Mouse (Mus musculus) right cerebral cortex, postnatal 10 days (tissue): Measurements from ENCODE around the gene Plk1.
A peak's percentile ranks its signal among the peaks of the same experiment; 100 is the strongest.

ENCODE experiments used
- DNase-seq, 2 experiments: peaks; one replicate each; pipeline ENCODE4 v3.0.0; 2021; ENCODE audit warnings: low spot score in 2 of 2

The Plk1 gene

DNA sequence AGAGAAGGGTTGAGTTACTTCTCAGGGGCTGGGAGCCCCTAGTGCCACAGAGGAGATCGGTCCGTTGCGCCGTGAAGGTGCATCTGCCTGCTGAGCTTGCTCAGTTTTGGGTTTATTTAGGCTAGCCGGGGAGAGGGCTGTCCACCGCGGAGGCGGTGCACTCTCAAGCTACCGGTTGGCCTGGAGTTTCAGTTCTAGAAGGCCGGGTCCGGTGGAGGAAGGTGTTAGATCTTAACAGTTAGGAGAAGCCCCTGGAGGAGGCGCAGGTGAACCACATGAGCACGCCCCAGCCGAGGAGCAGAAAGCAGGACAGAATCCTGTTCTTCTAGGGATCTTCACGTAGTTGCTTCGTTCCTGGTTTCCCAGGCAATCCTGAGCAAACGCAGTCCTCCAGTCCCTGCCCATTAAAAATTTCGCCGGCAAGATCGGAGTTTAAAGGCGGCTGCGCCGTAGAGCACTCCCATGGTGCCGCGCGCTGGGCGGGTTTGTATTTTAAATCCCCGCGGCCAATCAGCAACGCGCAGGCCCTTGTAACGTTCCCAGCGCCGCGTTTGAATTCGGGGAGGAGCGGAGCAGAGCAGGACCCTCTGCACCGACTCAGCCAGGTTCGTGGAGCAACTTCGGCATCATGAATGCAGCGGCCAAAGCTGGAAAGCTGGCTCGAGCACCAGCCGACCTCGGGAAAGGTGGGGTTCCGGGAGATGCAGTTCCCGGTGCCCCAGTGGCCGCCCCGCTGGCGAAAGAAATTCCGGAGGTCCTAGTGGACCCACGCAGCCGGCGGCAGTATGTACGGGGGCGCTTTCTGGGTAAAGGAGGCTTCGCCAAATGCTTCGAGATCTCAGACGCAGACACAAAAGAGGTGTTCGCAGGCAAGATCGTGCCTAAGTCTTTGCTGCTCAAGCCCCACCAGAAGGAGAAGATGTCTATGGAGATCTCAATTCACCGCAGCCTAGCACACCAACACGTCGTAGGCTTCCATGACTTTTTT is at the start of gene Plk1:
Plk1 (plus strand) TSS at position 525 of the 988 bp plus-strand sequence.
- peak; percentile 92 to 93 for DNase-seq

DNA sequence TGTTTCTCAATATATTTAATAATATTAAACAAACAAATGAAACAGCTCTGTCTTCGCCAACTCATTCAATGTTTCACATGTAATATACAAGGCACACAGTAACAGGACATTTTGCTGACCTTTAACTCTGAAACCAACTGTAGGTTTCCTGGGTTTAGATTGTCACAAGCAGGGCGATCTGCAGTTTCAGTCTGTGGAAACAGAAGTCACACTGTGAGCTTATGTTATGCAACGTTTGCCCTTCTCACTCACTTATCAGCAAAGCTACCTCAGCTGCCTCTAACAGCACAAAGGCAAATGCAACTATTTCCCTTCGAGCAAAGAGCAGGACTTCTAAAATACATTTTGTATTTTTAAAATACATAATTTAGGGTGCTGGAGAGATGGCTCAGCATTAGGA is 35.7 kb upstream of the Plk1 start:
- no peak for DNase-seq

DNA sequence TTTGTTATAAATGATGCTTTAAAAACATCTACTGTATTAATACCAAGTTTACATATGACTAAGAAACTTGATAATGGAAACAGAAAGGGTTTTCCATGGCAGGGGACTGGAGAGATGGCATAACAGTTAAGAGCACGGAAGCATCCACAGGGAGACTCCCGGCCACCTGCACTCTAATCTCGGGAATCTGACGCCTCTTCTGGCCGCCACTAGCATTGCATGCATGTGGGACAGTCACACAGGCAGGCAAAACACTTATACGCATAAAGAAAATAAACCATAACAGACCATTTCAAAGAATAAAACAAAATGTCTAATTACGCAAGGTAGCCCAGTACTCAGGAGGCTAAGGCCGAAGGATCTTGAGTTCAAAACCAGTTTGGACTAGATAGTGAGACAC is 33.6 kb upstream of the Plk1 start:
- no peak for DNase-seq

GRCm38 (mm10) chr7:122126946-122127345 is 32.3 kb upstream of the Plk1 start:
- DNase-seq, result no peak

- no peak for DNase-seq
Measured at GRCm38 (mm10) chr7:122131834-122132233, 27.4 kb upstream of the Plk1 start.

GRCm38 (mm10) chr7:122132497-122133337 is 26.5 kb upstream of the Plk1 start, which contains the start of the genes Palb2 and Dctn5:
Gene Palb2 (minus strand): TSS chr7:122132985.
Gene Dctn5 (plus strand): TSS chr7:122133041.
- DNase-seq, result peak; percentile 99

DNA sequence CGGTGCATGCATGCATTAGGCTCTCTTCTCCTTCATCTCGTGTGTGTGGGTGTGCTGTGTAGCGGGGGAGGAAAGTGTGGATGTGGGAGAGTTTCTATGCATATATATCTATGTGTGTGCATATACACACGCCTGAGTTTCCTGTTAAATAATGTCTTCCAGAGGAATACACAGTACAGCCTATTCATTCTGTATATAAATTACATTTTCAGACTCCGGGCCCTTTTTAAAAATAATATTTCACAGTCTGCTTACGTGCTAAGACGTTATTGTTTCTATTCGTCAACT is 26.0 kb upstream of the Plk1 start:
- DNase-seq, result no peak

- no peak for DNase-seq
Measured at GRCm38 (mm10) chr7:122135070-122135469, 24.2 kb upstream of the Plk1 start.

DNA sequence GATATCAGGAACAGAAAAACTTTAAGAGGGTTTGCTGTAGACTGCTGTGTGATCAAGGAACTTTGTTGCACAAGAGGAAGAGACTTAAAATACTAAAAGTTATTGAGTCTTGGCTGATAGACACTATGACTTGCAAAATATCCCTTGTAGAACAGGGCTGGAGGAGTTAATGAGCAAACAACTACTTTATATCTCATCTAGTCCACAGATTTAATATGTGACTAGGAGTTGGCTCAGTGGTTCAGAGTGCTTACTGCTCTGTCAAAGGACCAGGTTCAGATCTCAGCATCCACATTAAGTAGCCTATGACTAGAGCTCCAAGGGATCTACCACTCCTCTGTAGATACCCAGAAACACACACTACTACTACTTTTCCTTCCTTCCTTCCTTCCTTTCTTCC is 22.2 kb upstream of the Plk1 start:
- no peak for DNase-seq

DNA sequence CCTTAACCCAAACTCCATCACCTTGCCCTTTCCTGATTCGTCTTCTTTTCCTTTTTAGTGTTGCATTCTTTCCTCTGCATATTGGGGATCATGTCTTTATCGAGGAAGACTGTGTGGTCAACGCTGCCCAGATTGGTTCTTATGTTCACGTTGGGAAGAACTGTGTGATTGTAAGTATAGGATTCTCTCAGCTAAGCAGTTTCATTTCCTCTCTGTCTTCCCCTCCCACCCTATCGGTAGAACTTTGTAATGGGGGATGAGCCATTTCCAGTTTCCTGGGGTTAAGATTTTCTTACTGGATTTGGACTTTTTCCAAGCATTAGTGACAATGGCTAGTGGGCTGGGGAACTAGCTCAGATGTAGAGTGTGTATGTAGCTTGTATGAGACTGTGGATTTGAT is 21.0 kb upstream of the Plk1 start:
- no peak for DNase-seq

- no peak for DNase-seq
Measured at GRCm38 (mm10) chr7:122140991-122141390, 18.2 kb upstream of the Plk1 start.

GRCm38 (mm10) chr7:122152473-122152872 is 6.8 kb upstream of the Plk1 start:
- DNase-seq, result no peak

DNA sequence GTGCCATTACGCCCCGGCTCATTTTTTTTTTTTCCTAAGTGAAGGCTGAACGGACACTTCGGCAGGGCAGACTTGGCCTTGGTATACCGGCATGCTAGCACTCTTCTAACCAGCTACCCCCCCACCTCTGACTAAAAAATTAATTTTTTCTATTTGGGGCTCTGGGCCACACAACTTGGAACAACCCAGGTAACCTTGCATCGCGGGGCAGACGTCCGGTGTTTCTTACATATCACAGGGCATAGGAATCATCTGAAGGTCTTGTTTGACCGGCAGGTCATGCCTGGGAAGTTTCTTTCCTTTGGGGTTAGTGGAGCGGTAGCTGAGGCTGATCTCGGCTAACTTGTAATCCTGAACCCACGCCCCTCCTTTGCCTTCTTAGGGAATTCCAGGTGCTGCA is 751 bp upstream of the Plk1 start:
- DNase-seq, result no peak

- no peak for DNase-seq
Measured at GRCm38 (mm10) chr7:122160037-122160436, 798 bp downstream of the Plk1 start.

DNA sequence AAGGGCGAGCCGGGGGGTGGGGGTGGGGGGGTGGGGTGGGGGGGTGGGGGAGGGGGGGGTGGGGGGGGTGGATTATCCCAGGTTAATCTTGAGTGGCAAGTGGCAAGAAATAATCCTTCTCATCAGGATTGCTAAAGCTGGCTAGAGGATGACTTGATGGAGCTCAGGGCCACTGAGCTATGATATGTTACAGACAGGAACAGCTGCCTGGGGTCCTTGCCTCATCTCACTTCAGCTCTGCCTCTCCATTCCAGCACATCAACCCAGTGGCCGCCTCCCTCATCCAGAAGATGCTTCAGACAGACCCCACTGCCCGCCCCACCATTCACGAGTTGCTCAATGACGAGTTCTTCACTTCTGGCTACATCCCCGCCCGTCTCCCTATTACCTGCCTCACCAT is 4.5 kb downstream of the Plk1 start:
- DNase-seq, result no peak

DNA sequence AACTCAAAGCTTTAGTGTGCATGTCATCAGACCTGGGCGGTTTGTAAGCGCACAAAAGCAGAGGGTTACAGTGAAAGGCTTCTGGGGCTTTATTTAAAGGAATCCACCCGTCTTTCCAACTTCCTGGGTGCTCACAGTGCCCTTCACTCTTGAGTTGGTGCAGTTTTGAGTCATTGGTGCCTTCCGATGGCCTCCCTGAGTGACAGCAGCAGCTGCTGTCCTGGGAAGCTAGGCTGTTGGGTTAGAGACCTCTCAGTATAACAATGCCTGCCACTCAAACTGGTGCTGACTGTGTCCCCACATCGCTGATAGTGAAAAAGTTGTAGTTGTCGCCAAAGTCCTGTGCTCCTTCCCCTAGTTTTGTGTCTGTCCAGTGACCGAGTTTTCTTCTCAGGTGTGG is 8.0 kb downstream of the Plk1 start:
- DNase-seq, result no peak

GRCm38 (mm10) chr7:122170705-122171104 is 11.5 kb downstream of the Plk1 start:
- DNase-seq, result no peak

- no peak for DNase-seq
Measured at GRCm38 (mm10) chr7:122171613-122172012, 12.4 kb downstream of the Plk1 start.

- DNase-seq, result no peak
Measured at GRCm38 (mm10) chr7:122180720-122181119, 21.5 kb downstream of the Plk1 start.

DNA sequence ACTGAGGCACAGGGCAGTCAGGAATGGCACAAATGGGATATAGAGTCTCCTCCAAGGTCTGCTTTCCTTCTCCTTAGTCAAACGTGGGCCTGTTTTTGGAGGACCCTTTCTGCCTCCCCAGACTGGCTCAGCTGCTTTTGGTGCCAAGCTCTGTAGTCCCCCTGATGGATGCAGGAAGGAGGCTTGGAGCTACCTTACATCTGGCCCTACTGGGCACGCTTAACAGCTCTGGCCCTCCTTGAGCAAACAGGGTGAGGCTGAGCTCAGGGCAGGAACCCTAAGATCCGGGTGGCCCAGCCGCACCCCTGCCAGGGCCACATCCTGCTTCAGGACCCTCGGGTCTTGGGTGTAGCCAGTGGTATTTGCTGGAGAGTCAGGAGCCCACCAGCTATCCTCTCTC is 25.3 kb downstream of the Plk1 start:
- no peak for DNase-seq

GRCm38 (mm10) chr7:122186043-122186442 is 26.8 kb downstream of the Plk1 start, which contains the start of gene Ern2:
Gene Ern2 (minus strand): TSS chr7:122186207.
- DNase-seq, result no peak

DNA sequence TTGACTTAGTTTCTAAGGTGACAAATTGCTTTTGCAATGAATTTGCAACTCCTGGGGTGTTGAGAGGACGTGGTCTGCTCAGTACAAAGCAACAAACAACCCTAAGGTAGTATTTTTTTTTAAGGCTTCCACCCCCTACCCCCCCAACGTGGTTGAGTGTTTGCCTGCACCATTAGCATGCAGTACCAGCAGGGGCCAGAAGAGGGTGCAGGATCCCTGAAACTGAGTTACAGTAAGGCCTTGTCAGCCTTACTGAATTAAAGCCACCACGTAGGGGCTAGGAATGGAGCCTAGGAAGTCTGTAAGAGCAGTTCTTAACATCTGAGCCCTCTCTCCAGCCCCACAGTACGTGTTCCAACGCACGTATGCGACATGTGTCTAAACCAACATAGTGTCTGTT is 30.2 kb downstream of the Plk1 start:
- peak in 1 of 2 experiments; percentile 41 for DNase-seq

DNA sequence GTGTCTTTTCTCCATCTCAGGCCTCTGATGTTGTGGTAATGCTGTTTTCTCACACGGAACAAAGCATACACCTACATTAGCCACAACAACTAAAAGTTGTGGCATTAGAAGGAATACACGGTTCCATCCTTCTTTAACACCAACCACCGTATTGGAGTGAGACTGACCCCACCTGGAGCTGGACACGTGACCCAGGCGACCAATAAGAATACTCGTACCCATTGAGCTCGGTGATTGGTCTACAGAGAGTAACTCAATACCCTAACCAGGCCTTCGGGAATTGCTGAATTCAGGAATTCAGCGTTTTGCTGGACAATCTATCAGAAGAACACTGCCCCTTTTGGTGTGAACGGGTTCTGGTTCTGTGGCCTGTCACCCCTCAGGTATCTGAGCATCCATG is 31.9 kb downstream of the Plk1 start:
- no peak for DNase-seq
